Mouse (Mus musculus) liver, adult 2 months (tissue): ENCODE measurements around the gene Znrf3.

Experiments used
- CTCF ChIP-seq: fragments of 200-500 bp; IDR thresholded peaks from 2 replicates; pipeline ENCODE4 v1.5.1; 2011; ENCODE audit warnings: low read depth, low read length, control low read depth
- POLR2A ChIP-seq: fragments of 200-500 bp; IDR thresholded peaks from 2 replicates; pipeline ENCODE4 v1.6.1; 2011; ENCODE audit warnings: low read length, control low read depth; ENCODE audit not compliant: insufficient read depth; ENCODE audit errors: extremely low read depth

DNA sequence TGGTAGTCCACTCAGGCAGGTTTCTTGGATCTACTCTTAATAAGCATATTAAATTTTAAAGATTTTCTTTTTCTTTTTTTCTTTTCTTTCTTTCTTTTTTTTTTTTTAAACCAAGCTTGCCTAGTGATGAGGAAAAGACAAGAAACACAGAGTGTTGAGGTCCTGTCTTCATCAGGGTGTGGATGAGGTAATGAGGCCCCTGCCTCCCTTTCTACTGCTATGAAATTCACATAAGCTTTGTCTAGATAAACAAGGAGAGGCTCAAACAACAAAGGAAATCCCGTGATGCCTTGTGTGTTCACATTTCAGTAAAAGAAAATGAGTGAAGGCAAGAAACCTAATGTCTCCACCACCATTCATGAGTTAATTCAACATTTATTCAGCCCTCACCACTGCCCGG lies 196.4 kb downstream of the Znrf3 start:
- TF ChIP-seq CTCF (no peak), POLR2A (no peak)
